Mouse (Mus musculus): ENCODE data around the gene Riiad1. TPM values are rescaled to one million over a fixed set of nuclear protein-coding genes. Genes with fewer than 3 reads are reported as not detected.

The Riiad1 gene
- polyA plus RNA-seq, 1 experiment = 2.5 TPM

DNA sequence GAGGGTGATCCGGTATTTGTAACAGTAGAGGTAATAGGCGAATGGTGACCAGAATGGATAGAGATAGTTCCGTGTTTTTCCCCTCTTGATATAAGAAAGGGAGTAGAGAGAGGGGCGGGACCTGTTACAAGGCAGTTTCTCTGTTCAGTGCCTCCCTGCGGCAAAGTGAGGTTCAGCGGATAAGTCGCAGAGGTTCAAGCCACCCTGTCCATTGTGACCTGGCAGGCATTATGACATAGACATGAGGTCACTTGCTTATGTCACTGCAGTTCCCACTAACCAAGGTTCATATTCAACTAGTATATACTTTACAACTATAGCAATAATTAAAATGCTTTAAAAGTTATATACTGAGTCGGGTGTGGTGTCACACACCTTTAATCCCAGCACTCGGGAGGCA is 43.7 kb downstream of the Riiad1 start:
- no peak for DNase-seq
- 86% methylated on average over 9 of the region's 9 CpGs for WGBS
- no peak for TF ChIP-seq CTCF (IDR thresholded peaks at IDR 0.05; ENCODE audit: insufficient read depth, low read length)
- TF ChIP-seq POLR2A (IDR thresholded peaks at IDR 0.05; ENCODE audit: borderline replicate concordance, extremely low read depth, low read depth, low read length) = no peak
- H3K4me3 ChIP-seq (replicated peaks; ENCODE audit: extremely low read depth, low read depth, low read length) = no peak overlapping the region
- H3K4me1 ChIP-seq (ENCODE audit: control insufficient read depth, insufficient read depth, low read length) = no peaks in the 10 kb centered on the region

DNA sequence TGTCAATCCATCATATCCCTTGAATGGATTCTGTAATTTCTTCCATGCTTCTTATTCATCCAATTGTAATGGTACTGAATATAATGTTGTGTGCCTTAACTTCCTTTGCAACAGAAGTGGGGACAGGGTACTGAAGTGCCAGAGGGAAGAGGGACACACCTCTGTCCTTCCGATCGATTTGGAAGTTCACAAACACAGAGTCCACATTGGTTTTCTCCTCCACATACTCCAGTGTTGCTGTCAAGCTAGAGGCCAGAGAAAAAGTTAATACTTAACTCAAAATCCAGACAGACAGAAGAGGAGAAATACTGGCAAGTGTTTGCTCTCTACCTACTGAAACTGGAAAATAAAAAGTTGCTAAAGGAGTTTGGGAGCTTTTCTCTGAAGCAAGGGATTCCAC is 45.8 kb downstream of the Riiad1 start:
- H3K4me1 ChIP-seq (ENCODE audit: control insufficient read depth, insufficient read depth, low read length) = no peaks in the 10 kb centered on the region
- no peak for DNase-seq
- TF ChIP-seq CTCF (IDR thresholded peaks at IDR 0.05; ENCODE audit: insufficient read depth, low read length) (no peak), POLR2A (IDR thresholded peaks at IDR 0.05; ENCODE audit: borderline replicate concordance, extremely low read depth, low read depth, low read length) (no peak)
- H3K4me3 ChIP-seq (replicated peaks; ENCODE audit: extremely low read depth, low read depth, low read length) = no peak overlapping the region
- WGBS = 69% methylated on average over 2 of the region's 2 CpGs

DNA sequence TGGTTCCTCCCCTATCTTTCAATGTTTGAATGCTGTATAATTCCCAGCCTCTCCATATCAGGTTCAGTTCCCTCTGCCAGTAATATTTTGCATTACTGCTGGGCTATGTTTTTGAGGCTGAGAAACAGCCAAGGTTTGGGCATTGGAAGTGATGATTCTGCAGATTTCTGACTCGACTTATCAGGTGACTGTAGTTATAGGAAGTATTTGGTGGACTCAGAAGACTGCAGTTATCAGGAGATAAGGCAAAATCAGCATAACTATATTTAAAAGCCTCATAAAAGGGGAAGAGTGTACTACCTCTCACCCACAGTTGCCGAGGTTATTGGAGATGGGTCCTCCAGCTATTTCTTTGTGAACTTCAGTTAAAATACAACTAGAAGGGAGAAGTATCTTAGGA is 49.2 kb downstream of the Riiad1 start:
- Histone ChIP-seq H3K4me3 (replicated peaks; ENCODE audit: extremely low read depth, low read depth, low read length) (no peak overlapping the region), H3K4me1 (ENCODE audit: control insufficient read depth, insufficient read depth, low read length) (no peaks in the 10 kb centered on the region)
- DNase-seq = no peak
- 53% methylated on average over 2 of the region's 2 CpGs for WGBS
- TF ChIP-seq POLR2A (IDR thresholded peaks at IDR 0.05; ENCODE audit: borderline replicate concordance, extremely low read depth, low read depth, low read length) = no peak
- TF ChIP-seq CTCF (IDR thresholded peaks at IDR 0.05; ENCODE audit: insufficient read depth, low read length) = no peak

Other genes with a start within 250 kb of the Riiad1 start
- gene Gm4778, start 216.3 kb downstream of the Riiad1 start, polyA plus RNA-seq (2012; rRNA removed) = not detected in 2 replicates
- gene Them4, start 170.3 kb downstream of the Riiad1 start, polyA plus RNA-seq (2012; rRNA removed) = 1.2 and 2.1 TPM in 2 replicates
- gene Them5, start 138.2 kb downstream of the Riiad1 start, polyA plus RNA-seq (2012; rRNA removed) = 0.26 and 24.4 TPM in 2 replicates
- gene C2cd4d, start 117.9 kb downstream of the Riiad1 start, polyA plus RNA-seq (2012; rRNA removed) = 0.37 and 0.83 TPM in 2 replicates
- gene Rorc, start 107.5 kb downstream of the Riiad1 start, polyA plus RNA-seq (2012; rRNA removed) = 6.3 and 7.9 TPM in 2 replicates
- gene Lingo4, start 81.8 kb downstream of the Riiad1 start, polyA plus RNA-seq (2012; rRNA removed) = 0.12 and 0.17 TPM in 2 replicates
- gene Tdrkh, start 67.1 kb downstream of the Riiad1 start, polyA plus RNA-seq (2012; rRNA removed) = 0.17 and 0.44 TPM in 2 replicates
- 18.2 and 22.6 TPM in 2 replicates for gene Mrpl9, start 37.0 kb downstream of the Riiad1 start, polyA plus RNA-seq (2012; rRNA removed)
- gene Oaz3, start 36.4 kb downstream of the Riiad1 start, polyA plus RNA-seq (2012; rRNA removed) = 0.18 TPM in 1 of 2 replicates, not detected in the other
- gene Celf3, start 2.0 kb downstream of the Riiad1 start, polyA plus RNA-seq (2012; rRNA removed) = 1.2 and 2.1 TPM in 2 replicates
- gene Snx27, start 102.4 kb upstream of the Riiad1 start, polyA plus RNA-seq (2012; rRNA removed) = 7.8 and 10.8 TPM in 2 replicates
- not detected in 2 replicates for gene Gm10972, start 162.8 kb upstream of the Riiad1 start, polyA plus RNA-seq (2012; rRNA removed)
- gene Tuft1, start 178.5 kb upstream of the Riiad1 start, polyA plus RNA-seq (2012; rRNA removed) = 12.8 and 22.1 TPM in 2 replicates
- 7.2 and 16.1 TPM in 2 replicates for gene Selenbp2, start 213.2 kb upstream of the Riiad1 start, polyA plus RNA-seq (2012; rRNA removed)